Mouse (Mus musculus): ENCODE data around the gene Ccnd2.

GRCm38 (mm10) chr6:127143576-127144288 is 8.3 kb downstream of the Ccnd2 start:
- no peak for TF ChIP-seq POLR2A (IDR thresholded peaks at IDR 0.05; ENCODE audit: insufficient read depth, low read depth, low read length)
- TF ChIP-seq CTCF (IDR thresholded peaks at IDR 0.05): no peak
